Mouse (Mus musculus) liver, embryonic 14.5 days (tissue): ENCODE data around the gene Gm21962. TPM values are rescaled to one million over a fixed set of nuclear protein-coding genes. Genes with fewer than 3 reads are reported as not detected.

Experiments used
- ATAC-seq: fragments of 200-750 bp; cut with Nextera tagmentation; 2 replicates; pipeline ENCODE4 v1.8.0; 2017; ENCODE audit warnings: moderate number of reproducible peaks, mild to moderate bottlenecking, moderate library complexity; ENCODE audit not compliant: insufficient read depth
- DNase-seq, 3 experiments: peaks; one replicate each; pipeline ENCODE4 v3.0.0-alpha.2; 2012 to 2013; ENCODE audit warnings: low read depth in 3 of 3, low spot score in 3 of 3
- H3K27ac ChIP-seq: fragments of 300-500 bp; sonication (generic); 2 replicates; pipeline ENCODE4 v1.5.1; 2014; ENCODE audit warnings: moderate library complexity, mild to moderate bottlenecking, control low read depth, inconsistent platforms
- H3K27me3 ChIP-seq: fragments of 300-500 bp; sonication (generic); 2 replicates; pipeline ENCODE4 v1.6.1; 2014; ENCODE audit warnings: mild to moderate bottlenecking, low read length, moderate library complexity; ENCODE audit not compliant: control insufficient read depth, insufficient read depth
- H3K36me3 ChIP-seq: fragments of 300-500 bp; sonication (generic); replicated peaks from 2 replicates; pipeline ENCODE4 v1.6.1; 2014; ENCODE audit warnings: low read depth; ENCODE audit not compliant: control insufficient read depth, insufficient read depth
- H3K4me1 ChIP-seq, 2 experiments: fragments of 200-500 bp in 1 of 2; fragments of 300-500 bp in 1 of 2; sonication (generic) in 1 of 2; replicated peaks; 2 replicates each; pipeline ENCODE4 v1.6.1; 2012 to 2014; ENCODE audit warnings: antibody characterized with exemption in 1 of 2, inconsistent platforms in 1 of 2, low read length in 1 of 2; ENCODE audit not compliant: control insufficient read depth in 2 of 2, insufficient read depth in 2 of 2
- H3K4me2 ChIP-seq: fragments of 300-500 bp; sonication (generic); 2 replicates; pipeline ENCODE4 v1.6.1; 2014; ENCODE audit warnings: low read depth, mild to moderate bottlenecking, control low read depth, moderate library complexity
- H3K4me3 ChIP-seq, 2 experiments: fragments of 200-500 bp in 1 of 2; fragments of 300-500 bp in 1 of 2; sonication (generic) in 1 of 2; 2 replicates each; pipeline ENCODE4 v1.5.1; 2012 to 2014; ENCODE audit warnings: low read depth in 2 of 2, low read length in 2 of 2, mild to moderate bottlenecking in 2 of 2, control low read depth in 1 of 2, inconsistent platforms in 1 of 2, moderate library complexity in 1 of 2; ENCODE audit not compliant: insufficient read depth in 1 of 2
- H3K9ac ChIP-seq: fragments of 300-500 bp; sonication (generic); replicated peaks from 2 replicates; pipeline ENCODE4 v1.6.1; 2014; ENCODE audit warnings: mild to moderate bottlenecking, control low read depth, moderate library complexity
- H3K9me3 ChIP-seq: fragments of 300-500 bp; sonication (generic); 2 replicates; pipeline ENCODE4 v1.6.1; 2016; ENCODE audit warnings: low read length, mixed read lengths; ENCODE audit not compliant: control insufficient read depth
- CTCF ChIP-seq: IDR thresholded peaks from 2 replicates; pipeline ENCODE4 v1.5.1; 2016; ENCODE audit warnings: antibody characterized with exemption, low read depth, control low read depth
- EP300 ChIP-seq: IDR thresholded peaks from 2 replicates; pipeline ENCODE4 v1.6.1; 2016; ENCODE audit warnings: antibody characterized with exemption, low read depth
- WGBS: fragments of 180-500 bp; shearing (Covaris S2); extraction: QIAGEN DNeasy Blood & Tissue Kit; methylation state at CpG from one replicate; pipeline ENCODE4 v1.1.7; 2014; ENCODE audit not compliant: insufficient replicate concordance; 5-methylcytosine and 5-hydroxymethylcytosine counted together
- polyA plus RNA-seq, 2 experiments: library from polyadenylated mRNA; depleted of rRNA in 1 of 2; stranded (reverse) in 1 of 2; unstranded in 1 of 2; fragments of >200 nt; fragmentation: Nextera tagmentation in 1 of 2; extraction: Ambion mirVana in 1 of 2; gene quantifications; 2 replicates each; pipeline versions ENCODE4 v1.2.1 to v1.2.3; 2012 to 2014

Gene Gm21962
- polyA plus RNA-seq, 2 experiments = not detected

GRCm38 (mm10) chr3:137682911-137683806 is 11.8 kb downstream of the Gm21962 start:
- ATAC-seq = no peak

GRCm38 (mm10) chr3:137683807-137684403 is 12.6 kb downstream of the Gm21962 start:
- DNase-seq = no peak
- Histone ChIP-seq H3K4me3 (no peak overlapping the region), H3K4me2 (no peak overlapping the region), H3K9ac (no peak overlapping the region), H3K36me3 (no peaks in the 10 kb centered on the region), H3K9me3 (no peaks in the 10 kb centered on the region), H3K27me3 (no peaks in the 10 kb centered on the region), H3K27ac (no peak overlapping the region), H3K4me1 (no peaks in the 10 kb centered on the region)
- TF ChIP-seq EP300 (no peak), CTCF (no peak)
- WGBS = 61% methylated on average over 6 of the region's 6 CpGs
- ATAC-seq = no peak

More at GRCm38 (mm10) chr3:137682911-137683806, 11.8 kb downstream of the Gm21962 start:
- Histone ChIP-seq H3K9me3 (no peaks in the 10 kb centered on the region), H3K27ac (no peak overlapping the region), H3K4me3 (no peak overlapping the region), H3K9ac (no peak overlapping the region), H3K36me3 (no peaks in the 10 kb centered on the region), H3K4me1 (no peaks in the 10 kb centered on the region), H3K4me2 (no peak overlapping the region), H3K27me3 (no peaks in the 10 kb centered on the region)
- no peak for DNase-seq
- TF ChIP-seq EP300 (no peak), CTCF (no peak)
- WGBS = 46% methylated on average over 7 of the region's 7 CpGs

GRCm38 (mm10) chr3:137686932-137687331 is 15.6 kb downstream of the Gm21962 start:
- Histone ChIP-seq H3K9ac (no peak overlapping the region), H3K4me2 (no peak overlapping the region), H3K27ac (no peak overlapping the region), H3K4me1 (no peaks in the 10 kb centered on the region), H3K36me3 (no peaks in the 10 kb centered on the region), H3K9me3 (no peaks in the 10 kb centered on the region), H3K4me3 (no peak overlapping the region), H3K27me3 (no peaks in the 10 kb centered on the region)
- DNase-seq (no peak), ATAC-seq (no peak)
- TF ChIP-seq EP300 (no peak), CTCF (no peak)
- 77% methylated on average over 2 of the region's 2 CpGs for WGBS

- ATAC-seq = no peak
- no peak for DNase-seq
- Histone ChIP-seq H3K27me3 (no peaks in the 10 kb centered on the region), H3K9ac (no peak overlapping the region), H3K4me2 (no peak overlapping the region), H3K4me3 (no peak overlapping the region), H3K27ac (no peak overlapping the region), H3K4me1 (no peaks in the 10 kb centered on the region), H3K9me3 (no peaks in the 10 kb centered on the region), H3K36me3 (no peaks in the 10 kb centered on the region)
- TF ChIP-seq CTCF (no peak), EP300 (no peak)
Observed at GRCm38 (mm10) chr3:137691503-137691902, 20.2 kb downstream of the Gm21962 start.

- no peak overlapping the region for H3K27ac ChIP-seq
- H3K4me1 ChIP-seq = no peaks in the 10 kb centered on the region
- H3K27me3 ChIP-seq = no peaks in the 10 kb centered on the region
- ATAC-seq (no peak), DNase-seq (no peak)
- no peaks in the 10 kb centered on the region for H3K9me3 ChIP-seq
- no peak overlapping the region for H3K9ac ChIP-seq
- WGBS = 33% methylated on average over 2 of the region's 2 CpGs
- H3K4me2 ChIP-seq = no peak overlapping the region
- TF ChIP-seq EP300 (no peak), CTCF (no peak)
- H3K4me3 ChIP-seq = no peak overlapping the region
- H3K36me3 ChIP-seq = no peaks in the 10 kb centered on the region
Observed at GRCm38 (mm10) chr3:137715946-137716345, 44.6 kb downstream of the Gm21962 start.
